Mouse (Mus musculus): Measurements from ENCODE around the gene Zmiz1. TPM values are rescaled to one million over a fixed set of nuclear protein-coding genes. Genes with fewer than 3 reads are reported as not detected.

Gene Zmiz1
- polyA plus RNA-seq, 1 experiment = 0.68 TPM

DNA sequence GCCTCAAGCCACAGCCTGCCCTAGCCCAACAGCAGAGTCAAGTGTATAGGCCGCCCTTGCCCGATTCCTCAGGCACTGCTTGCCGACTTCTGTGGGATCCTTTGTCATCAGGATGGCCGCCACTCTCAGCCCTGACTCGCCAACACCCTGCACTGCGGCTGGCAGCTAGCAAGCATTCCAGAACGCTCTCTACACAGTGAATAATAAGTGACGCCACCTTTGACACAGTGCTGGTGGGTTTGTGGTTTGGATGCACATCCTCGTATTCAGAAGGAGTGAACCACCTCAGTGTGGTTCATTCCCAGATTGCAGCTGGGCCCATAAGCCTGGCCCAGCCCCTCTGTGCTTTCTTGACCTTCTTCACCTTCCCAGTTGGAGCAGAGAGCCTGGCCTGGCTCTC lies 17.1 kb downstream of the Zmiz1 start:
- H3K27me3 ChIP-seq (ENCODE audit: control insufficient read depth) = no peaks in the 10 kb centered on the region
- H3K36me3 ChIP-seq (ENCODE audit: control insufficient read depth) = peaks cover 3% of the 10 kb centered on the region; the same call in 1 of the 2 replicates
- H3K4me1 ChIP-seq (ENCODE audit: control insufficient read depth) = peaks cover 39% of the 10 kb centered on the region
- no peaks in the 10 kb centered on the region for H3K9me3 ChIP-seq (ENCODE audit: control insufficient read depth, low read length)
- TF ChIP-seq GATA1 (IDR thresholded peaks at IDR 0.05; ENCODE audit: low read length) = no peak
- TF ChIP-seq TAL1 (IDR thresholded peaks at IDR 0.05; ENCODE audit: low read length) = no peak
- H3K4me3 ChIP-seq (replicated peaks) = no peak overlapping the region

DNA sequence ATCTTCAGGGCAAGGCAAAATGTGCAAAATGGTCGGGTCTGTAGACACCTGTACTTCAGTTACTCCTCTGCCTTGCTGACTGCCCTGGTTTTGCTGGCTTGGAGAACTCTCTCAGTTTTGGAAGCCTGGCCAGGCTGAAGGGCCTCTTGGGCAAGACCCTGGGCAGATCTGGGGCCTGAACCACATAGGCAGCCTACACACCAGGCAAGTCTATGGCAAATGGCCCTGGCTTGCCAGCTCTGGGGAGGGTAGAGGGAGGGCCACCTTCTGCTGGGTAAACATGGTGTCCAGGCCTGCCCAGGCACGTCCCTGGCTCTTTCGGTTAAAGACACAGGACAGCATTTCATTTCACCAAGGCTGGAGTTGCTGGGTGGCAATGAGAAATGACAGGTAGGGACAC lies 17.5 kb downstream of the Zmiz1 start:
- no peaks in the 10 kb centered on the region for H3K27me3 ChIP-seq (ENCODE audit: control insufficient read depth)
- TF ChIP-seq TAL1 (IDR thresholded peaks at IDR 0.05; ENCODE audit: low read length) (no peak), GATA1 (IDR thresholded peaks at IDR 0.05; ENCODE audit: low read length) (no peak)
- no peak overlapping the region for H3K4me3 ChIP-seq (replicated peaks)
- H3K36me3 ChIP-seq (ENCODE audit: control insufficient read depth) = peaks cover 3% of the 10 kb centered on the region; the same call in 1 of the 2 replicates
- peaks cover 43% of the 10 kb centered on the region for H3K4me1 ChIP-seq (ENCODE audit: control insufficient read depth)
- H3K9me3 ChIP-seq (ENCODE audit: control insufficient read depth, low read length) = no peaks in the 10 kb centered on the region

DNA sequence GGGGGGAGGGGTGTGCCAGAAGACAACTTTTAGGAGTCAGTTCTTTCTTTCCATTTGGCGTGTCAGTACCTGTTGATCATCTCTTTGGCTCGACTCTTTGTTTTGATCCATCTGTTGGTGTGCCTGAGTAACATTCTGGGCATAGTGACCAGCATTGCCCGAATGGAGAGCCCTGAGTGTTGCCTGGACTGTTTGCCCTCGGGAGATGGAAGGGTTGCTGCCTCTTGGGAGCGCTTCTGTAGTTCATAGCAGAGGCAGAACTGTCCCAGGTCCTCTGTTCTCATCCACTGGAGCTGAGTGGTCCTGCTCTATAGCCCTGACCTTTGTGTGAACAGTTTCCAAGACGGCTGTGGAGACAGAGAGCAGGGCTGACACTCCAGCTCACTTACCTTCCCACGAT lies 18.3 kb downstream of the Zmiz1 start:
- no peaks in the 10 kb centered on the region for H3K9me3 ChIP-seq (ENCODE audit: control insufficient read depth, low read length)
- TF ChIP-seq TAL1 (IDR thresholded peaks at IDR 0.05; ENCODE audit: low read length) = no peak
- no peak overlapping the region for H3K4me3 ChIP-seq (replicated peaks)
- peaks cover 51% of the 10 kb centered on the region for H3K4me1 ChIP-seq (ENCODE audit: control insufficient read depth)
- peaks cover 3% of the 10 kb centered on the region; the same call in 1 of the 2 replicates for H3K36me3 ChIP-seq (ENCODE audit: control insufficient read depth)
- no peaks in the 10 kb centered on the region for H3K27me3 ChIP-seq (ENCODE audit: control insufficient read depth)

DNA sequence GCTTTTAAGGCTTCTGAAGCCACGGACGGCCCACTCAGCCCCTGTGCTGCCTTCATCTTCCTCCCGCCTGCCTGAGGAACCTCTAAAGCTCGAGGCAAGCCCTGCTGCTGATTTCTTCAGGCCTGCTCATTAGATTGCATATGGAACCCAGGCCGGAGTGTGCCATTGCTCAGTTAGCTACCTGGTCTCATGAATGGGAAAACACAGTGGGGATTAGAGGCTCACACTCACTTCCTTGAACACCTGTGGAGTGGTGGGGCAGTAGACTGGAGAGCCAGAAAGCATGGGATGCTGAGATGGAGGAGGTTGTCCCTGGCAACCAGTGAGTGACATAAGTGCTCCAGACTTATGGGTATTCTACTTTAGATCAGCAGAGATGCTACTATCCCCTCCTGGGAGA lies 19.3 kb downstream of the Zmiz1 start:
- no peaks in the 10 kb centered on the region for H3K27me3 ChIP-seq (ENCODE audit: control insufficient read depth)
- H3K4me1 ChIP-seq (ENCODE audit: control insufficient read depth) = peaks cover 53% of the 10 kb centered on the region
- H3K9me3 ChIP-seq (ENCODE audit: control insufficient read depth, low read length) = no peaks in the 10 kb centered on the region
- no peak overlapping the region for H3K4me3 ChIP-seq (replicated peaks)
- no peak for TF ChIP-seq TAL1 (IDR thresholded peaks at IDR 0.05; ENCODE audit: low read length)
- TF ChIP-seq GATA1 (IDR thresholded peaks at IDR 0.05; ENCODE audit: low read length) = no peak
- peaks cover 5% of the 10 kb centered on the region for H3K36me3 ChIP-seq (ENCODE audit: control insufficient read depth)

DNA sequence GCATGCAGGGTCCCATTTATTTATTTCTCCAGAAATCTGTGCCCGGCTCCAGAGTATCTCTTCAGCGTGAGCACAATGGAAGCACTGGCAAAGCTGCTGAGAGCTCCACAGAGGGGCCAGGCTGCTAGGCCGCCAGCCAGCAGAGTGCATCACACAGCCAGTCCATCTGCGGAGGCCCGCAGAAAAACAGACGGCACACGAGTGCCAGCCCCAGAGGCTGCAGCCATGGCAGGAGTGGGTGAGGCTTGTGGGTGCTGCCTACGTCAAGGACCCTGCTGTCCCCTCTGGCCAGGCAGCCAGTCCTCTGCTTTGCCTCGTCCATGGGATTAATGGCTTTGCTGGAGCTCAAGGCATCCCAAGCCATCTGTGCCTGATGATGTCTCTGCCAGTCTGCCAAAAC lies 19.8 kb downstream of the Zmiz1 start:
- H3K36me3 ChIP-seq (ENCODE audit: control insufficient read depth) = peaks cover 5% of the 10 kb centered on the region
- TF ChIP-seq GATA1 (IDR thresholded peaks at IDR 0.05; ENCODE audit: low read length) = no peak
- TF ChIP-seq TAL1 (IDR thresholded peaks at IDR 0.05; ENCODE audit: low read length) = no peak
- H3K9me3 ChIP-seq (ENCODE audit: control insufficient read depth, low read length) = no peaks in the 10 kb centered on the region
- H3K4me3 ChIP-seq (replicated peaks) = no peak overlapping the region
- peaks cover 58% of the 10 kb centered on the region for H3K4me1 ChIP-seq (ENCODE audit: control insufficient read depth)
- H3K27me3 ChIP-seq (ENCODE audit: control insufficient read depth) = no peaks in the 10 kb centered on the region

DNA sequence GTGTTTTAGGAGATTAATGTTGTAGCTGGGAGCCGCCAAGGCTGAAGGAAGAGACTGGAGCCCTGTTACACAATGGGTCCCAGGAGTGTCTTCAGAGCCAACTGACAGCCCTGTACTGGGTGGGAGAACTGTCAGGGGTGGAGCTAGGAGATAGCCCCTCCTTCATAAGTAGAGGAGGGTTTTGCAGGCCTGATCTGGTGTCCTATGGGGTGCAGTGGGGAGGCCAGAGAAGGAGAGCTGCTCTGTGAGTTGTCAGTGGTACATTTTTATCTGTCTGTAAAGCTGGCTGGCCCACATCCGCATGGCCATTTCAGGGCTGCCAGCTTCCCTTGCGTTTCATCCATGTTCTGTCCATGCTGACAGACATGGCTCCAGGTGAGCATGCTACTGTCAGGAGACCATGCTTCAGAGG lies 20.9 kb downstream of the Zmiz1 start:
- Histone ChIP-seq H3K4me1 (ENCODE audit: control insufficient read depth) (peaks cover 65% of the 10 kb centered on the region), H3K4me3 (replicated peaks) (peak overlapping the region; percentile 29), H3K36me3 (ENCODE audit: control insufficient read depth) (peaks cover 5% of the 10 kb centered on the region), H3K27me3 (ENCODE audit: control insufficient read depth) (no peaks in the 10 kb centered on the region), H3K9me3 (ENCODE audit: control insufficient read depth, low read length) (no peaks in the 10 kb centered on the region)
- TF ChIP-seq GATA1 (IDR thresholded peaks at IDR 0.05; ENCODE audit: low read length) = no peak
- no peak for TF ChIP-seq TAL1 (IDR thresholded peaks at IDR 0.05; ENCODE audit: low read length)

DNA sequence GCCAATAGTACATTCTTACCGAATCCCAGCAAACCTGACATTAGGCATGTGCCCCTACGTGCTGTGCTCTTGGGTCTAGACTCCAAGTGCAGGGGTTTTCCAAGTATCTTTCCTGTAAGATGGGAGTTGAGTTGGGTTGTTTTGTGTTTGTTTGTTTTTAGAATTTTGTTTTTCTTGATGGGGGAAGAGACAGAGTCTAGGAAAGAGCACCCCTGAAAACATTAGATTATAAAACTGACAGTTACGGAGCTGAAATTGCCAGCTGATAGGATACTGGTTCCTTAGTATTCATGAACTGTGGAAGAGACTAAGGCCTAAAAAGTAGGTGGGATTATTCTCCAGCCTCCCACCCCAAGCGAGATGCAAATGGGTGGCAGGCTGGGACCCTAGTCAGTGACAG lies 21.5 kb downstream of the Zmiz1 start:
- Histone ChIP-seq H3K4me3 (replicated peaks) (peak overlapping the region; percentile 66), H3K9me3 (ENCODE audit: control insufficient read depth, low read length) (no peaks in the 10 kb centered on the region), H3K4me1 (ENCODE audit: control insufficient read depth) (peaks cover 71% of the 10 kb centered on the region), H3K27me3 (ENCODE audit: control insufficient read depth) (no peaks in the 10 kb centered on the region), H3K36me3 (ENCODE audit: control insufficient read depth) (peaks cover 5% of the 10 kb centered on the region)
- TF ChIP-seq TAL1 (IDR thresholded peaks at IDR 0.05; ENCODE audit: low read length) (no peak), GATA1 (IDR thresholded peaks at IDR 0.05; ENCODE audit: low read length) (no peak)

DNA sequence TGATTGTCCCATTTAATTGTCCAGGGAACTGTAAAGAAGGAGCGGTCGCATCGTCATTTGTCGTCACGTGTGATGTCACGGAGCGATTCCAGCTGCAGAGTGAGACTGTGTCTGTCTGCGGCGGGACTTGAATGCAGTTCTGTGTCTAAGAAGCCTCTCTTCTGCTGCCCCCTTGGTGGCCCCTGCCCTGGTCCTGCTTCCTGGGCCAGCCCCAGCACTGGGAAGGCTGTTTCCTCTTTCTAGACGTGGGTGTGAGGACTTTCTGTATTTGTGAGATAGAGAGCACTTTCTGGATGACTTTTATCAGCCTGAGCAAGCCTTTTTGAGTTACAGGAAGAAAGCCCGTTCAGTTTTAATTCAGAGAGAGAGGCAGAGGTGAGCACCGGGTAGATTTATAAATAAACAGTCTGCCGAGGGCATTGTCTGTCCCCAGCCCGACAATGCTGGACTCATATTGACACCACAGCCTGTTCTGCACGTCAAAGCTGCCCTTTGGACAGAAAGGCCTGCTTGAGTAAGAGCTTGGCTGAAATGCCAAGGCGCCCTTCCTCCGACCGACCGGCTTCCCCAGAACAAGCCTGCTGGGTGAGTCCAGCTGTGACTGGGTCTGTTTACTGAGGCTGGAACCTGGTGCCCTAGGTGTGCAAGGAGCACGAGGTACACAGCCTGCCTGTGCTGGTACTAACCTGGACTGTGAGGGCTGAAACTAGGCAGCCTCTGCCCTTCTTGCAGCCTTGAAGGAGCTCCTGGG lies 22.1 kb downstream of the Zmiz1 start:
- Histone ChIP-seq H3K9me3 (ENCODE audit: control insufficient read depth, low read length) (no peaks in the 10 kb centered on the region), H3K4me3 (replicated peaks) (peak overlapping the region; percentile 66), H3K27me3 (ENCODE audit: control insufficient read depth) (no peaks in the 10 kb centered on the region), H3K36me3 (ENCODE audit: control insufficient read depth) (peaks cover 7% of the 10 kb centered on the region), H3K4me1 (ENCODE audit: control insufficient read depth) (peaks cover 71% of the 10 kb centered on the region)
- TF ChIP-seq GATA1 (IDR thresholded peaks at IDR 0.05; ENCODE audit: low read length) (no peak), TAL1 (IDR thresholded peaks at IDR 0.05; ENCODE audit: low read length) (no peak)

DNA sequence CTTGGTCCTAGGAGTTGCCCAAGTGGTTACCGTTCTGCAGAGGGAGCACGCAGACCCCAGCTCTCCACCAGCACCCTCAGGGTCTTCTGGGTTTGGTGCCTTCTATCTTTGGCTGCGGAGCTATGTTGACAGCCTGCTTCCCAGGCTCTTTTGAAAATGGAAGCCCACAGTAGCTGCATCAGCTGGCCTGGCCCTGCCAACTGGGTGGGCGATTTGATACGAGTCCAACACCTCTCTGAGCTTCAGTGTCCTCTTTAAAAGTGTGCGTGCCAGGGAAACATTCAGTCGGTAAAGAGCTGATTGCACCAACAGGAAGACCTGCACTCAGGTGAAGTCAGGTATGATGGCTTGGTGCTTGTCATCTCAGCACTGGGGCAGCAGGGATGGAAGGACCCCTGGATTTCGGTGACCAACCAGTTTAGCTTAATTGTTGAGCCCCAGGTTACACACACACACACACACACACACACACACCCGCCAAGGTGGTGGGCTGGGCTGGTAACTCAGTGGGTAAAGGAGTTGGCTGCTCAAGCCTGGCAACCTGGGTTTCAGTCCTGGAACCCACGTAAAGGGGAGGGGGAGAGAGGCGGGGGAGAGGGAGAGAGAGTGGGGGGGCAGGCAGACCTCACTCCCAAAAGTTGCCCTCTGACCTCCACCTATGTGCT lies 22.8 kb downstream of the Zmiz1 start:
- Histone ChIP-seq H3K36me3 (ENCODE audit: control insufficient read depth) (peaks cover 7% of the 10 kb centered on the region), H3K4me3 (replicated peaks) (peak overlapping the region; percentile 66), H3K9me3 (ENCODE audit: control insufficient read depth, low read length) (no peaks in the 10 kb centered on the region), H3K27me3 (ENCODE audit: control insufficient read depth) (no peaks in the 10 kb centered on the region), H3K4me1 (ENCODE audit: control insufficient read depth) (peaks cover 77% of the 10 kb centered on the region)
- TF ChIP-seq GATA1 (IDR thresholded peaks at IDR 0.05; ENCODE audit: low read length) = no peak
- TF ChIP-seq TAL1 (IDR thresholded peaks at IDR 0.05; ENCODE audit: low read length) = no peak
